Mouse (Mus musculus) CD4-positive naive resting alpha-beta T cell, adult 57 days (primary cell): ENCODE data around the gene Klri1. TPM values are rescaled to one million over a fixed set of nuclear protein-coding genes. Genes with fewer than 3 reads are reported as not detected.

Experiments used
- total RNA-seq: library from RNA; stranded (reverse); gene quantifications from one replicate; pipeline ENCODE4 v1.2.4, GENCODE M21; 2023

The Klri1 gene
- 1.8 TPM for total RNA-seq

GRCm38 (mm10) chr6:129717032-129717431 is at the start of gene Klri1:
Gene Klri1 (minus strand): TSS chr6:129717132.

GRCm38 (mm10) chr6:129740069-129740721 is 23.3 kb upstream of the Klri1 start, which contains the start of gene Klri2:
Gene Klri2 (minus strand): TSS chr6:129740484.

GRCm38 (mm10) chr6:129678873-129679272 is 38.1 kb downstream of the Klri1 start, which contains the start of gene Klrc1:
Gene Klrc1 (minus strand): TSS chr6:129678973.

GRCm38 (mm10) chr6:129660589-129660988 is 56.3 kb downstream of the Klri1 start, which contains the start of gene Klrc2:
Gene Klrc2 (minus strand): TSS chr6:129660689.

Other genes with a start within 250 kb of the Klri1 start
- not detected for gene Olr1, start 210.0 kb downstream of the Klri1 start, total RNA-seq
- gene Tmem52b, start 204.6 kb downstream of the Klri1 start, total RNA-seq = not detected
- 14.8 TPM for gene Gabarapl1, start 184.0 kb downstream of the Klri1 start, total RNA-seq
- 6.3 TPM for gene Klre1, start 139.2 kb downstream of the Klri1 start, total RNA-seq
- gene Klrd1, start 125.3 kb downstream of the Klri1 start, total RNA-seq = 82.5 TPM
- 4.8 TPM for gene Klrk1, start 93.3 kb downstream of the Klri1 start, total RNA-seq
- 1.7 TPM for gene Klrc3, start 73.8 kb downstream of the Klri1 start, total RNA-seq
- gene Klrc2, start 56.4 kb downstream of the Klri1 start, total RNA-seq = 2.3 TPM
- 6.3 TPM for gene Klrc1, start 38.2 kb downstream of the Klri1 start, total RNA-seq
- gene Klri2, start 23.4 kb upstream of the Klri1 start, total RNA-seq = 0.80 TPM
- gene Gm156, start 67.1 kb upstream of the Klri1 start, total RNA-seq = not detected
- gene Gm17631, start 145.5 kb upstream of the Klri1 start, total RNA-seq = not detected
- gene Klra17, start 159.5 kb upstream of the Klri1 start, total RNA-seq = not detected
- gene Klra5, start 200.5 kb upstream of the Klri1 start, total RNA-seq = 0.77 TPM